Mouse (Mus musculus) testis, adult 2 months (tissue): ENCODE measurements at regions not wholly inside any gene's neighbourhood (a gene's known extent, or its start where the extent isn't known, plus 50 kb on each side); places are given as distances from the start of the nearest gene placed in this dataset.

Experiments used
- H3K27ac ChIP-seq: fragments of 200-500 bp; 2 replicates; pipeline ENCODE4 v1.5.1; 2012; ENCODE audit warnings: low read depth, low read length; ENCODE audit not compliant: control insufficient read depth, insufficient read depth
- H3K27me3 ChIP-seq: fragments of 200-500 bp; 2 replicates; pipeline ENCODE4 v1.6.1; 2012; ENCODE audit warnings: mild to moderate bottlenecking, low read length, moderate library complexity; ENCODE audit not compliant: control insufficient read depth, insufficient read depth
- H3K36me3 ChIP-seq: fragments of 200-500 bp; 2 replicates; pipeline ENCODE4 v1.6.1; 2012; ENCODE audit warnings: mild to moderate bottlenecking, low read length; ENCODE audit not compliant: control insufficient read depth, insufficient read depth
- H3K4me1 ChIP-seq: fragments of 200-500 bp; 2 replicates; pipeline ENCODE4 v1.6.1; 2012; ENCODE audit warnings: low read length; ENCODE audit not compliant: control insufficient read depth, insufficient read depth
- H3K4me3 ChIP-seq: fragments of 200-500 bp; 2 replicates; pipeline ENCODE4 v1.5.1; 2012; ENCODE audit warnings: low read depth, mild to moderate bottlenecking, low read length, moderate library complexity, mixed read lengths; ENCODE audit not compliant: control insufficient read depth
- CTCF ChIP-seq: fragments of 200-500 bp; IDR thresholded peaks from 2 replicates; pipeline ENCODE4 v1.5.1; 2012; ENCODE audit warnings: low read depth, mild to moderate bottlenecking, inconsistent platforms, low read length, moderate library complexity; ENCODE audit not compliant: control insufficient read depth, insufficient read depth, insufficient replicate concordance
- POLR2A ChIP-seq: fragments of 200-500 bp; IDR thresholded peaks from 2 replicates; pipeline ENCODE4 v1.6.1; 2012; ENCODE audit warnings: low read depth, mild to moderate bottlenecking, inconsistent platforms, low read length, moderate library complexity; ENCODE audit not compliant: control insufficient read depth

GRCm38 (mm10) chr8:92005091-92005490 is 203.2 kb upstream of the Irx3 start:
- Histone ChIP-seq H3K4me3 (no peak overlapping the region), H3K4me1 (peaks cover 2% of the 10 kb centered on the region; the same call in 1 of the 2 replicates), H3K27me3 (no peaks in the 10 kb centered on the region), H3K27ac (no peak overlapping the region), H3K36me3 (no peaks in the 10 kb centered on the region)
- no peak for TF ChIP-seq CTCF
- TF ChIP-seq POLR2A = no peak

- no peak overlapping the region for H3K4me3 ChIP-seq
- no peak for TF ChIP-seq POLR2A
- TF ChIP-seq CTCF = no peak
- H3K27ac ChIP-seq = no peak overlapping the region
- peaks cover 2% of the 10 kb centered on the region; the same call in 1 of the 2 replicates for H3K4me1 ChIP-seq
- no peaks in the 10 kb centered on the region for H3K27me3 ChIP-seq
- H3K36me3 ChIP-seq = no peaks in the 10 kb centered on the region
Observed at GRCm38 (mm10) chr8:92004532-92004931, 202.7 kb upstream of the Irx3 start.

GRCm38 (mm10) chr8:92000368-92000767 is 198.5 kb upstream of the Irx3 start:
- no peaks in the 10 kb centered on the region for H3K27me3 ChIP-seq

GRCm38 (mm10) chr8:91999661-92000060 is 197.8 kb upstream of the Irx3 start:
- Histone ChIP-seq H3K4me3 (no peak overlapping the region), H3K27ac (no peak overlapping the region), H3K36me3 (no peaks in the 10 kb centered on the region), H3K27me3 (no peaks in the 10 kb centered on the region), H3K4me1 (peaks cover 2% of the 10 kb centered on the region; the same call in 1 of the 2 replicates)
- no peak for TF ChIP-seq POLR2A
- no peak for TF ChIP-seq CTCF

More at GRCm38 (mm10) chr8:92000368-92000767, 198.5 kb upstream of the Irx3 start:
- Histone ChIP-seq H3K36me3 (no peaks in the 10 kb centered on the region), H3K4me3 (no peak overlapping the region), H3K27ac (no peak overlapping the region), H3K4me1 (peaks cover 2% of the 10 kb centered on the region; the same call in 1 of the 2 replicates)
- TF ChIP-seq CTCF (no peak), POLR2A (no peak)

GRCm38 (mm10) chr8:91999189-91999588 is 197.3 kb upstream of the Irx3 start:
- Histone ChIP-seq H3K4me3 (no peak overlapping the region), H3K36me3 (no peaks in the 10 kb centered on the region), H3K4me1 (no peaks in the 10 kb centered on the region; the same call in 1 of the 2 replicates), H3K27ac (no peak overlapping the region), H3K27me3 (no peaks in the 10 kb centered on the region)
- no peak for TF ChIP-seq CTCF
- no peak for TF ChIP-seq POLR2A

- Histone ChIP-seq H3K27ac (no peak overlapping the region), H3K36me3 (no peaks in the 10 kb centered on the region), H3K4me3 (no peak overlapping the region), H3K27me3 (no peaks in the 10 kb centered on the region), H3K4me1 (no peaks in the 10 kb centered on the region; the same call in 1 of the 2 replicates)
- TF ChIP-seq CTCF = no peak
- TF ChIP-seq POLR2A = no peak
Observed at GRCm38 (mm10) chr8:91997892-91998189, 196.0 kb upstream of the Irx3 start.

- TF ChIP-seq POLR2A (no peak), CTCF (no peak)
Observed at GRCm38 (mm10) chr8:91997023-91997891, 195.4 kb upstream of the Irx3 start.

GRCm38 (mm10) chr8:91996305-91997022 is 194.6 kb upstream of the Irx3 start:
- H3K27me3 ChIP-seq = no peaks in the 10 kb centered on the region
- H3K36me3 ChIP-seq = no peaks in the 10 kb centered on the region
- no peak for TF ChIP-seq CTCF
- H3K27ac ChIP-seq = no peak overlapping the region
- H3K4me3 ChIP-seq = no peak overlapping the region
- H3K4me1 ChIP-seq = no peaks in the 10 kb centered on the region; the same call in 1 of the 2 replicates

More at GRCm38 (mm10) chr8:91997023-91997891, 195.4 kb upstream of the Irx3 start:
- no peak overlapping the region for H3K4me3 ChIP-seq
- no peaks in the 10 kb centered on the region for H3K27me3 ChIP-seq
- no peaks in the 10 kb centered on the region for H3K36me3 ChIP-seq
- no peaks in the 10 kb centered on the region; the same call in 1 of the 2 replicates for H3K4me1 ChIP-seq
- no peak overlapping the region for H3K27ac ChIP-seq
